Mouse (Mus musculus): ENCODE measurements around the gene Tmem18.

Tmem18 gene

DNA sequence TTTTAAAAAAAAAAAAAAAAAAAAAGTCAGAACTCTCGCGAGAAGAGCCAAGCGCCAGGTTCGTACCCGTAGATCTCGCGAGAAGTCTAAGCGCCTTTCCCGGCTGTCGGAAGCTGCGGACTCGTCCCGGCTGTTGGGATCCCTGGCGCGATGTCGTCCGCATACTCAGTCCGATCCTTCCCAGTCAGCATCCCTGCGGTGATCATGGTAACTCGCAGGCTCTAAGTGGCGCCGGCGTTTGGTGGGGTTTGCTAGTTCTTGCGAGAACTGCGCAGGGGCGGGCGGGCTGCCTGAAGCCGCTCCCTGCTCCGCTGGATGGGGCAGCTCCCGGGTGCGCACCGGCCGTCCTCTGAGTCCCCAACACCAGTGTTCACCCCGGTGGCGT lies at the start of gene Tmem18:
Gene Tmem18, plus strand, starts transcription at position 71 of the 385 bp plus-strand sequence.
- peak; percentile 75 to 86 for DNase-seq (ENCODE audit: low spot score in 2 of 2)

DNA sequence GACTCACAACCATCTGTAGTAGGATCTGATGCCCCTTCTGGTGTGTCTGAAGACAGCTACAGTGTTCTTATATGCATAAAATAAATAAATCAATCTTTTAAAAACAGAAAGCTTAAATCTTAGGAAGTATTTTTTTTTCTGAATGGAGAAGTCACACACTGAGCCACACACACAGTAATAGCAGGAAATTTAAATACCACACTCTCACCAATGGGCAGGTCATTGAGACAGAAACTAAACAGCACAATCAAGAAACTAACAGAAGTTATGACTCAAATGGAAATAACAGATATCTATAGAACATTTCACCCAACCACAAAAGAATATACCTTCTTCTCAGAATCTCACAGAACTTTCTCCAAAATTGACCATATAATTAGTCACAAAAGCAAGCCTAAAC lies 26.9 kb upstream of the Tmem18 start:
- no peak for DNase-seq (ENCODE audit: low spot score in 2 of 2)

- no peak for DNase-seq (ENCODE audit: low spot score in 2 of 2)
These were observed 22.8 kb upstream of the Tmem18 start for GRCm38 (mm10) chr12:30561411-30561810.

DNA sequence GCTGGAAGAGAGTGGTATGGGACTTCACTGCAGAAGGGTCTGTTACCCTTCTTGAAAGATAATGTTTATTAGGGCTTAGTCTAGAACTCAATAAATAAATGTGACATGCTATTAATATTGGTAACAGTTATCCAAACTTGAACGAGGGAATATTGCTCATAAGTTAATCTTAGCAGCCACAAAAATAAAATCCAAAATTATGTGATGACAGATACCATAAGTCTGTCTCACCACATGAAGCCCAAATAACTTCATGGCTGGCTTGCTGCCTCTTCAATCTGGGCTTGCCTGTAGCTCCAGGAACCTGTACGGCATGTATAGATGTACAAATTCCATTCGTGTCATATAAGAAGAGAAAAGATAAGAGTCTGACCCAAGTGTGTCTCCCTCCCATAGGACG lies 12.2 kb upstream of the Tmem18 start:
- no peak for DNase-seq (ENCODE audit: low spot score in 2 of 2)

DNA sequence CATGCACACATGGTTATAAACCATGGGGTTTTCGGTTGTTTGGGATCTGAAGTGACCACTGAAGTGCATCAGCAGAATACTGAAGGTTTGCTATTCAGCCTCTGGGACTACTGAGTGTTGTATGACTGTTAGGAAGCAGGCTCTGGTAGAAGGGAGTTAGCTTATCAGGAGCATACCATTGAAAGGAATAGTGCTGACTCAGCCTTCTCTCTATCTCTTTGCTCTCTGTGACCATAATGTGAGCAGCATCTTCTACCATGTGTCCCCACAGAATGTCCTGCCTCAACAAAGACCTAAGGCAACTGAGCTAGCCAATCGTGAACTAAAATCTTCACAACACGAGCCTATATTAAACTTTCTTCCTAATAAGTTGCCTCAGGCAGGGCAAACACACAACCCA lies 8.3 kb upstream of the Tmem18 start:
- DNase-seq (ENCODE audit: low spot score in 2 of 2): no peak

DNA sequence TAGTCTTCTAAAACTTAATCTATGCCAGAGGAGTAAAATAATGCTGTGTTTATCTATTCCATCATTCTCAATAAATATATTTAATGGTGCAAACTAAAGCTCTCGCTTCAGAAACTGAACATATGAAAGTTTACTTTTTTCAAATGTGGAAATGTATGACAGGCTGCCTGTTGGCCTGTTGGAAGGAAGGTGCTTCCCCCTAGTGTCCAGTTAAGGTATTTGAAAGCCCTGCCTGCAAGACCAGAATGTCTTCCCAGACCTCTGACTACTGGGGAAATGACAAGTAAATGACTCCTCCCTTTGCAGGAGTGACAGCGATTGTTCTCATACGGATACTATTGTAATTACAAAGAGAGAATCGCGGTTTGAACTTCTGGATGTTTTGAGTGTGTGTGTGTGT lies 6.2 kb upstream of the Tmem18 start:
- DNase-seq (ENCODE audit: low spot score in 2 of 2): peak; percentile 23 to 24

- DNase-seq (ENCODE audit: low spot score in 2 of 2): no peak
These were observed 2.9 kb upstream of the Tmem18 start for GRCm38 (mm10) chr12:30581277-30581676.

- DNase-seq (ENCODE audit: low spot score in 2 of 2): peak in 1 of 2 experiments; percentile 40
These were observed 455 bp upstream of the Tmem18 start for GRCm38 (mm10) chr12:30583586-30584355.

DNA sequence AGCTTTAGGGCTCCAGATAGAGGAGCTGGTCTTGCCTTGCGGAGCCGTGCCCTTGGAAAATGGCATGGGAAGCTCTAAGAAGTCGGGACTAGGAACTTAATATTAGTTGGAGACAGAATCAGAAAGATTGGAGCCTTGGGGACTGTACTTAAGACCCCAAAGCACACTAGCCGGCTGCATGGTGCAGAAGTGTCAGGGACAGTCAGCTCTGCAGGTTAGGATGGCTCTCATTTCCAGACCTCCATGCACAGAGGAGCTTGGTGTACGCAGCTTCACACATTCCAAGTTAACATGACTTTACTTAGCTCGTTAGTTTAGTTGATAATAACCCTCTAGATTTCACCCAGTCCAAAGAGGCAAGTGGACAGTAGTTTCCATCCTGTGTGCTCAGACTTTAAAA lies 637 bp downstream of the Tmem18 start:
- no peak for DNase-seq (ENCODE audit: low spot score in 2 of 2)

DNA sequence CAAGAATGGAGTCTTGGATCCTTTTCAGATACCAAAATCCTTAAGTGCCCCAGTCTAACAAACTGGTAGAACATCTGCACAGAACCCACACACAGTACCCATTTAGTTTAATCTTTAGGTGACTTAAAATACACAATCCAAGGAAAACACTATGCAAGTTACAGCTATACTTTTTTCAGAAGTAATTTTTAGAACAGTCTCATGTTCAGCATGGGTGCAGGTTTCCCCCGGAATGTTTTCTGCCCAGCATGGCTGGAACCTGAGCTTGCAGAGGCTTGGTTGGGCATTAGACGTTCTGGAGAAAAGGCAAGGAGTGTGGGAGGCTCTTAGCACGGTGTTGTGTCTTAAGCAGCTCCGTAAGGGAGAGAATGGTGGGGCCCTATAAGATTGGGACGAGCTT lies 7.6 kb downstream of the Tmem18 start:
- no peak for DNase-seq (ENCODE audit: low spot score in 2 of 2)

- peak in 1 of 2 experiments; percentile 18 for DNase-seq (ENCODE audit: low spot score in 2 of 2)
These were observed 12.7 kb downstream of the Tmem18 start for GRCm38 (mm10) chr12:30596818-30597407.

GRCm38 (mm10) chr12:30598955-30599354 lies 14.7 kb downstream of the Tmem18 start:
- DNase-seq (ENCODE audit: low spot score in 2 of 2): no peak

DNA sequence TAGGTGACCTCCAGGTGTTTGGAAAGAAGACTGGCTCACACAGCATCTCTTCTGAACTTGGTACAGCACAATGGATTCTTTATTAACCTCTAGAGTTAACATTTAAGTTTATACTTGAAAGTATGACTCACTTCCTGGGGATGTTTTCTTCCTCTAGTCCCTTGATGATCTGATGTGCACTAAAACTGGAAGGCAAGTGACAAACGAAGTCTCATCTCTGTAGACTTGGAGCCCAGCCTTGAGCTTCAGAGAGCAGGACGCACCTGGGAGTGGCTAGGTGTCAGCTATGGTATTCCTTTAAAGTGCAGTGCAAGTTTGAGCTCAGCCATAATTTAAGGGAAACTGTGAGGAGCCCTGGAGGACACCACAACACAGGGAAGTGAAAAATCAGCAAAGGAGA lies 15.2 kb downstream of the Tmem18 start:
- no peak for DNase-seq (ENCODE audit: low spot score in 2 of 2)

- DNase-seq (ENCODE audit: low spot score in 2 of 2): no peak
These were observed 15.8 kb downstream of the Tmem18 start for GRCm38 (mm10) chr12:30599997-30600396.

GRCm38 (mm10) chr12:30604012-30604411 lies 19.8 kb downstream of the Tmem18 start:
- no peak for DNase-seq (ENCODE audit: low spot score in 2 of 2)

- DNase-seq (ENCODE audit: low spot score in 2 of 2): no peak
These were observed 20.6 kb downstream of the Tmem18 start for GRCm38 (mm10) chr12:30604876-30605275.

DNA sequence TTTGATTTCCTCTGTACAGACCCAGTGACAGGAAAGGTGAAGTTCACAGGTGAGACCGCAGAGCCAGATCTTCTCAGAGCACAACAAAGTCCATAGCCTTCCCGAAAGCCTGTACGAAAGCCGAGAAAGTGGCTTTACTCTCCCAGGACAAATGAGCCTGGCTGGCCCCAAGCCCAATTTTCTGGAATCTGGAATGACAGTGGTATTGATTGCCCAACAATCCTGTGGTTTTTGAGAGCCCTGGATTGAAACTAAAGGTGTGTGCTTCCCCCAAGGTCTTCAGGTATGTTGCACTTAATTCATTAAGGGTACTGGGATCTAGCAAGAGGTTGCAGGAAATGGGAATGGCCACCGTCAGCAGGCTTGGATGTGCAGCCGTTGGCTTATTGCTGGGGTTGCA lies 21.7 kb downstream of the Tmem18 start:
- DNase-seq (ENCODE audit: low spot score in 2 of 2): no peak

DNA sequence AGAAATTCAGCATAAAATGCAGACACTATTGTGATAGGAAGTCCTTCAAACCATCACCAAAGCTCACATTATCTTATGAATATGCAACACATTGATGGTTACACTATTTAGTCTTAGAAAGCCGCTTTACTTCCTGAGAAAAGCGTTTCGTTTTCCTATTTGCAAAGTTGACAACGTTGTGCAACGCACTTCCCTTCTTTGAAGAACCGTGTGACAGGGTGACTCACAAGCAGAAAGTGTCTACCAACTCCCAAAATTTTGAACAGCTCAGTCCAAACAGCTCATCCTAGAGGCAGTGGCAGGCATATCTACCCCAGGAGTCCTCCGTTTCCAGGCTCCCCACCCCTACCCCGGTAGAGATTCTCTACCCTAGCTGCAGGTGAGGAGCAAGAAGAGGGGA lies 22.5 kb downstream of the Tmem18 start:
- DNase-seq (ENCODE audit: low spot score in 2 of 2): no peak

GRCm38 (mm10) chr12:30618425-30618824 lies 34.2 kb downstream of the Tmem18 start:
- no peak for DNase-seq (ENCODE audit: low spot score in 2 of 2)

DNA sequence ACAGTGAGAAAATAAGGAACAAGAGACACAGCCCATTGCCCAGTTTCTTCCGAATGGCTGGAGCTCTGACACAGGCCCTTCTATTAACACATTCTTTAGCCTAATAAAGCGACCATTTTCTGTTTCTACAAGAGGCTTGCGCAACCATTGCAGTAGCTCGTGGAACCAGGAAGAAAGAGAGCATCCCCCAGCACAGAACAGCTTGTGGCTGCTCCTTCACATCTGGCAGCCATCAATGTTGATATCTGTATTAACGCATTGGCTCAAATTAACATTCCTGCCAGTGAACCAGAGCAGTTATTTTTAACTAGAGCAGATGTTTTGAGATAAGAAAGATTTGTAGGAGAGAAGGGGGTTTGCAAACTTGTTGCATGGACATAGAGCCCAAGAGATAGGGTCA lies 44.2 kb downstream of the Tmem18 start:
- no peak for DNase-seq (ENCODE audit: low spot score in 2 of 2)

DNA sequence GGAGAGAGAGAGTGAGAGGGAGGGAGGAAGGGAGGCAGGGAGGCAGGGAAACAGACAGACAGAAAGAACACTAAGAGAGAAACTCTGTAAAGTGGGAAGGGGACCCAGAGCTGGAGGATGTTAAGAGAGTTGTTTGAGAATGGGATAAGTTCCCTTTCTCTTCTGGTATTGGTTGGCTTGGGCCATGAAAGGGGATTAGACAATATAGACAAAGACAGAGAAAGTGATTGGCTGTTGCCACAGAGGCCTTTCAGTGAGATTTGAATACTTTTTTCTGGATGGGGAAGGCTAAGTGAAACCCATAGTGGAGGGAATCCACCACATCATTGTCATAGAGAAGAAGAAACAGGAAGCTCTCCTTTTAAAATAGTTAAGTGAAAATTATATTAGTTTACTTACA lies 50.3 kb downstream of the Tmem18 start:
- DNase-seq (ENCODE audit: low spot score in 2 of 2): no peak

All from urinary bladder, adult 18-20 months (tissue).